Mouse (Mus musculus) left cerebral cortex, postnatal 4 days (tissue): ENCODE results near the gene Olfr878. TPM values are rescaled to one million over a fixed set of nuclear protein-coding genes. Genes with fewer than 3 reads are reported as not detected.

Experiments
- DNase-seq: peaks from one replicate; pipeline ENCODE4 v3.0.0-alpha.2; 2022
- intact Hi-C: fragments of 180-260 bp; cut with DNase I; formaldehyde crosslinking; loops from one replicate; pipeline ENCODE4 v1.15.1; 2025
- total RNA-seq, 2 experiments: library from RNA; stranded (reverse); gene quantifications; 2 replicates each; pipeline ENCODE4 v1.2.3; 2021

Olfr878 gene
- total RNA-seq = not detected

GRCm38 (mm10) chr9:37917540-37917939 is at the start of gene Olfr878:
Gene Olfr878, plus strand, starts transcription at chr9:37917840.
- DNase-seq = no peak
- intact Hi-C loops = no loop called here

- intact Hi-C loops = no loop called here
- no peak for DNase-seq
These were observed 47.4 kb upstream of the Olfr878 start for GRCm38 (mm10) chr9:37870246-37870645.

GRCm38 (mm10) chr9:37871097-37871496 is 46.5 kb upstream of the Olfr878 start:
- intact Hi-C loops = no loop called here
- DNase-seq = no peak

GRCm38 (mm10) chr9:37871536-37871935 is 46.1 kb upstream of the Olfr878 start:
- intact Hi-C loops = no loop called here
- no peak for DNase-seq

GRCm38 (mm10) chr9:37890960-37891359 is 26.7 kb upstream of the Olfr878 start:
- intact Hi-C loops = loop anchor here (1.0 kb wide), 1 partner anchor 37 kb away; the partner anchor contains the start of gene Olfr877
- no peak for DNase-seq

- no peak for DNase-seq
- intact Hi-C loops = no loop called here
These were observed 21.0 kb upstream of the Olfr878 start, which contains the start of gene Olfr145 for GRCm38 (mm10) chr9:37896661-37897060. Gene Olfr145, plus strand, starts transcription at chr9:37896724.

GRCm38 (mm10) chr9:37905555-37905954 is 12.1 kb upstream of the Olfr878 start:
- no peak for DNase-seq
- intact Hi-C loops = no loop called here

- intact Hi-C loops = no loop called here
These were observed 378 bp downstream of the Olfr878 start for GRCm38 (mm10) chr9:37918018-37918417.

GRCm38 (mm10) chr9:37924194-37924593 is 6.6 kb downstream of the Olfr878 start:
- intact Hi-C loops = no loop called here
- DNase-seq = no peak

More at GRCm38 (mm10) chr9:37918018-37918417, 378 bp downstream of the Olfr878 start:
- no peak for DNase-seq

GRCm38 (mm10) chr9:37925445-37925844 is 7.8 kb downstream of the Olfr878 start:
- intact Hi-C loops = no loop called here
- DNase-seq = no peak

GRCm38 (mm10) chr9:37926019-37927013 is 8.7 kb downstream of the Olfr878 start:
- no peak for DNase-seq
- intact Hi-C loops = no loop called here

GRCm38 (mm10) chr9:37932519-37932918 is 14.9 kb downstream of the Olfr878 start:
- peak; percentile 41 for DNase-seq
- intact Hi-C loops = loop anchor here (10.0 kb wide), 3 partner anchors 378 to 498 kb away; partner anchors contain the start of genes Nrgn, Robo3 and Siae

- DNase-seq = no peak
- intact Hi-C loops = loop anchor here (10.0 kb wide), 3 partner anchors 379 to 499 kb away; partner anchors contain the start of genes Nrgn, Robo3 and Siae
These were observed 16.5 kb downstream of the Olfr878 start for GRCm38 (mm10) chr9:37934146-37934545.

GRCm38 (mm10) chr9:37941167-37941566 is 23.5 kb downstream of the Olfr878 start:
- intact Hi-C loops = no loop called here
- no peak for DNase-seq

Other genes starting within 250 kb of the Olfr878 start
- gene Panx3, start 248.6 kb upstream of the Olfr878 start, total RNA-seq = not detected
- gene Olfr160, start 201.6 kb upstream of the Olfr878 start, total RNA-seq = not detected
- gene Olfr874, start 172.7 kb upstream of the Olfr878 start, total RNA-seq = not detected
- gene Olfr875, start 146.0 kb upstream of the Olfr878 start, total RNA-seq = not detected
- not detected for gene Olfr876, start 114.8 kb upstream of the Olfr878 start, total RNA-seq
- not detected for gene Olfr877, start 63.6 kb upstream of the Olfr878 start, total RNA-seq
- gene Olfr145, start 21.1 kb upstream of the Olfr878 start, total RNA-seq = not detected
- not detected for gene Olfr881, start 74.0 kb downstream of the Olfr878 start, total RNA-seq
- gene Olfr883, start 108.0 kb downstream of the Olfr878 start, total RNA-seq = not detected
- not detected for gene Olfr884, start 128.7 kb downstream of the Olfr878 start, total RNA-seq
- not detected for gene Olfr885, start 143.5 kb downstream of the Olfr878 start, total RNA-seq
- gene Olfr887, start 166.2 kb downstream of the Olfr878 start, total RNA-seq = not detected
- not detected for gene Olfr888, start 190.3 kb downstream of the Olfr878 start, total RNA-seq
- gene Olfr889, start 197.4 kb downstream of the Olfr878 start, total RNA-seq = not detected
- gene Olfr890, start 224.7 kb downstream of the Olfr878 start, total RNA-seq = not detected